Mouse (Mus musculus) neutrophil, adult 83 days (primary cell): ENCODE measurements around the gene Lrrc26. TPM values are rescaled to one million over a fixed set of nuclear protein-coding genes. Genes with fewer than 3 reads are reported as not detected.

Experiments used
- total RNA-seq, 2 experiments: library from RNA; stranded (reverse); gene quantifications; one replicate each; pipeline ENCODE4 v1.2.4; 2023

Gene Lrrc26
- total RNA-seq = not detected

DNA sequence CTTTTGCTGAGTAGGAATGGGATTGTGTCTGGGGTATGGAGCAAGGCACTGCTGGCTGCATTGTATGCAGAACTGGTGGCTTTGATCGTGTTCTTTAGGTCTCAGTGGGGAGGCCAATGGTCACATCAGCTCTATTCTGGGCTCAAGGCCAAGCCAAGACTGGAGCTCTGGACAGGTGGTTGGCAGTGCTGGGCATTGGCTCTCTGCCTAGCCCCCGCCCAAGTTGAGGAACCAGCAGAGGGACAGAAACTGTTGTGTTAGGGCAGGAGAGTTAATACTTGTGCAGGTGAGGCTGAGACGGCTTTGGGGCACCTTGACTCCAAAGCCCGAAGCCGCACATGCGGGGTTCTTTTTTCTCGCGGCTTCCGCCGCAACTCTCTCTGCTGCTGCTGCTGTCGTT lies at the start of gene Lrrc26:
Gene Lrrc26, plus strand, starts transcription at position 265 of the 400 bp plus-strand sequence.

DNA sequence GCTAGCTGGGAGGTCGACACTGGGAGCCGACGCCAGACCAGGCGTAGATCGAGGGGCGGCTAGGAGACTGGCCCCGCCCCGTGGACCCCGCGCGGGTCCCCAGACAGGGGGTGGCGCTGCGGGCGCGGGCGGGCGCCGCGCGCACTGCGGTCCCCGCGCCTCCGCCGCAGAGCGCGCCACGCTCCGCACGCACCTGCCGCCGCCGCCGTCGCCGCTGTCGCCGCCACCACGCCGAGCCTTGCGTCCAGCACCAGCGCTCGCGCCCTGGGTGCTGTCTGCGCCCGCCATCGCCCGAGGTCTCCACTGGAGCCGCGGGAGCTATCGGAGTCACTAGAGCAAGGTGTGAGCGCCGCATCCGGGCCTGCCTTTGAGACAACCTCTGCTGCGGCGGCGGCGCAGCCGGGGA lies 47.6 kb upstream of the Lrrc26 start, which contains the start of the genes Rnf208 and Cysrt1:
Gene Rnf208, plus strand, starts transcription at position 155 of the 406 bp plus-strand sequence.
Gene Cysrt1, minus strand, starts transcription at position 352 of the 406 bp plus-strand sequence.

GRCm38 (mm10) chr2:25246183-25247072 lies 43.3 kb upstream of the Lrrc26 start, which contains the start of gene AL732309.1:
AL732309.1 (minus strand) TSS chr2:25246863.

GRCm38 (mm10) chr2:25255284-25255779 lies 34.4 kb upstream of the Lrrc26 start, which contains the start of gene Tmem203:
Tmem203 (plus strand) TSS chr2:25255439.

DNA sequence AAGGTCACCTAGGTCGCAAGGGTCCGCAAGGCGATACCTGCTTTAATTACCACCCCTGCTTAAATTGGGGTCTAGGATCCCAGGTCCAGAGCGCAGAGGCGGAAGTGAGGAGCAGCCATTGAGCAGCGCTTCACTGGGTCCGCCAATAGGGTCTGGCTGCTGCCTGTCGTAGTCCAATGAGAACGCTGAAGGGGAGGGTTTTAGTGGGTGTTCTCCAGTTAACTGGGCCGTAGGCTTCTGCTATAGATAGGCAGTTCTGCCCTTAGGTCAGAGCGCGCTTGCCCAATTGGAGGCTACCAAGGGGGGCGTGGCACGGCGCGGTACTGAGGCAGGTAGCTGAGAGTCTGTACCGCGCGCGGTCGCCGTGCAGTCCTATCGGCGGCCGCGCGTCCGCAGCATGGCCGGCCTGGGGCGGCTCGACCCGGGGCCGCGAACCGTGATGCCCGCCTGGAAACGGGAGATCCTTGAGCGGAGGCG lies 27.4 kb upstream of the Lrrc26 start, which contains the start of gene Tprn:
Gene Tprn, plus strand, starts transcription at position 328 of the 477 bp plus-strand sequence.

GRCm38 (mm10) chr2:25271827-25272511 lies 17.7 kb upstream of the Lrrc26 start, which contains the start of the genes Ssna1 and Anapc2:
Ssna1 (minus strand) TSS chr2:25272438.
Anapc2 (plus strand) TSS chr2:25272478.

DNA sequence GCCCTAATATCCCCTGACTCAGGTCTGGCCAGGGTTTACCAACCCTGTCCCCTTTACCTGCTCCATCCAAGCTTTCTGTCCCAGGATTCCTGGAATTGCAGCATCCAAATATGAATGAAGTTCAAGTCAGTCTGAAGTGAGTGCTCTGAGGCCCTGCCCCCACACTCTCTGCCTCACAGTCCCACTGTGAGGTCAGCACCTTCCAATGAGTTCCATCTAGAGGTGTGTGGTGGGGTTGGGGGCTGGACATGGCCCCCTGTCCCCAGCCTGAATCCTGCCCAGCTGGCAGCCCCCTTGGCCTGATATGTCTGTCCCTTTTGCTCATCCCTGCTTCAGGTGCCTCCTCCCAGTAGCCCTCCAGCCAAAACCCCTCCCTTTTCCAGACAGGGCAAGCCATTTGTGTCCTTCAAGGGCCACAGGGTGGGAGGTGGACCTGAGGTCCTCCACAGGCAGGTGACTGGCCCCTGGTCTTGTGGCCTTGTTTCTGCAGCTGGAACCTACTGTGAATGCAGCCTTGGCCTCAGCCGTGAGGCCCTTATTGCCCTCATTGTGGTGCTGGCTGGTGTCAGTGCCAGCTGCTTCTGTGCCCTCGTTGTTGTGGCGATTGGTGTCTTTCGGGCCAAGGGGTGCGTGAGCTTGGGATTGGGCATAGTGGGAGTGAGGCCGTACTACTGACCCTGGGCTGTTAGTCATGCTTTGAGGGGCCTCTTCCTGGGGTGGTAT lies 1.6 kb upstream of the Lrrc26 start, which contains the start of gene Tmem210:
Gene Tmem210, plus strand, starts transcription at position 219 of the 723 bp plus-strand sequence.

GRCm38 (mm10) chr2:25318971-25319773 lies 29.5 kb downstream of the Lrrc26 start, which contains the start of gene Grin1:
Grin1 (minus strand) TSS chr2:25319187.

GRCm38 (mm10) chr2:25332286-25333160 lies 42.8 kb downstream of the Lrrc26 start, which contains the start of gene Man1b1:
Man1b1 (plus strand) TSS chr2:25332338.

Other genes starting within 250 kb of the Lrrc26 start
- 10 to 100 TPM; 12.8 to 16.5 TPM for gene Nsmf, start 235.6 kb upstream of the Lrrc26 start, total RNA-seq
- not detected for gene Entpd8, start 209.6 kb upstream of the Lrrc26 start, total RNA-seq
- gene Noxa1, start 194.8 kb upstream of the Lrrc26 start, total RNA-seq = not detected
- gene Nrarp, start 109.2 kb upstream of the Lrrc26 start, total RNA-seq = 1 to 10 TPM in 1 of 2 experiments, under 1 TPM in 1; 0.86 to 1.8 TPM
- 10 to 100 TPM; 40.2 to 43.9 TPM for gene Tor4a, start 93.0 kb upstream of the Lrrc26 start, total RNA-seq
- gene Nelfb, start 78.4 kb upstream of the Lrrc26 start, total RNA-seq = 10 to 100 TPM; 54.4 to 55.1 TPM
- under 1 TPM in 1 of 2 experiments, not detected in 1; 0.44 TPM for gene Stpg3, start 75.3 kb upstream of the Lrrc26 start, total RNA-seq
- gene Fam166a, start 71.2 kb upstream of the Lrrc26 start, total RNA-seq = not detected
- gene Tubb4b, start 65.2 kb upstream of the Lrrc26 start, total RNA-seq = 100 to 1,000 TPM; 295 to 367 TPM
- gene Slc34a3, start 55.6 kb upstream of the Lrrc26 start, total RNA-seq = not detected
- gene Rnf224, start 53.1 kb upstream of the Lrrc26 start, total RNA-seq = not detected
- gene Rnf208, start 47.7 kb upstream of the Lrrc26 start, total RNA-seq = under 1 TPM in 1 of 2 experiments, not detected in 1; 0.55 TPM
- gene Cysrt1, start 47.5 kb upstream of the Lrrc26 start, total RNA-seq = not detected
- gene AL732309.1, start 43.1 kb upstream of the Lrrc26 start, total RNA-seq = 1 to 10 TPM; 1.2 to 3.4 TPM
- 10 to 100 TPM; 16.7 to 17.8 TPM for gene Tmem203, start 34.5 kb upstream of the Lrrc26 start, total RNA-seq
- gene Tprn, start 27.3 kb upstream of the Lrrc26 start, total RNA-seq = 10 to 100 TPM in 1 of 2 experiments, 1 to 10 TPM in 1; 9.3 to 13.0 TPM
- gene Ssna1, start 17.5 kb upstream of the Lrrc26 start, total RNA-seq = 10 to 100 TPM; 65.3 to 70.3 TPM
- gene Anapc2, start 17.4 kb upstream of the Lrrc26 start, total RNA-seq = 10 to 100 TPM; 67.8 to 79.9 TPM
- not detected for gene Tmem210, start 1.8 kb upstream of the Lrrc26 start, total RNA-seq
- gene Grin1, start 29.3 kb downstream of the Lrrc26 start, total RNA-seq = not detected
- gene Man1b1, start 42.4 kb downstream of the Lrrc26 start, total RNA-seq = 10 to 100 TPM; 35.1 to 42.7 TPM
- 10 to 100 TPM; 13.4 to 14.6 TPM for gene Dpp7, start 66.4 kb downstream of the Lrrc26 start, total RNA-seq
- 10 to 100 TPM; 24.1 to 29.2 TPM for gene Uap1l1, start 75.8 kb downstream of the Lrrc26 start, total RNA-seq
- gene Sapcd2, start 82.4 kb downstream of the Lrrc26 start, total RNA-seq = 10 to 100 TPM in 1 of 2 experiments, 1 to 10 TPM in 1; 9.8 to 12.2 TPM
- not detected for gene Entpd2, start 106.0 kb downstream of the Lrrc26 start, total RNA-seq
- gene Npdc1, start 109.4 kb downstream of the Lrrc26 start, total RNA-seq = 1 to 10 TPM in 1 of 2 experiments, not detected in 1; 1.0 TPM
- gene Fut7, start 133.4 kb downstream of the Lrrc26 start, total RNA-seq = 10 to 100 TPM; 20.7 to 24.1 TPM
- gene Abca2, start 138.8 kb downstream of the Lrrc26 start, total RNA-seq = 10 to 100 TPM; 21.7 to 22.3 TPM
- gene Clic3, start 166.9 kb downstream of the Lrrc26 start, total RNA-seq = not detected
- gene Paxx, start 171.2 kb downstream of the Lrrc26 start, total RNA-seq = 10 to 100 TPM; 47.2 to 49.2 TPM
- gene Ptgds, start 180.1 kb downstream of the Lrrc26 start, total RNA-seq = not detected
- gene Lcn12, start 204.0 kb downstream of the Lrrc26 start, total RNA-seq = not detected
- gene Fbxw5, start 210.8 kb downstream of the Lrrc26 start, total RNA-seq = 10 to 100 TPM; 25.2 to 34.4 TPM
- under 1 TPM in 1 of 2 experiments, not detected in 1; 0.95 TPM for gene C8g, start 211.8 kb downstream of the Lrrc26 start, total RNA-seq